Mouse (Mus musculus): ENCODE measurements at regions not wholly inside any gene's neighbourhood (a gene's known extent, or its start where the extent isn't known, plus 50 kb on each side); places are given as distances from the start of the nearest gene placed in this dataset.

- Histone ChIP-seq H3ac (ENCODE audit: control insufficient read depth, insufficient read length) (no peak overlapping the region), H3K4me3 (no peak overlapping the region), H3K27me3 (ENCODE audit: control insufficient read depth, insufficient read depth, insufficient read length) (no peaks in the 10 kb centered on the region), H3K4me2 (ENCODE audit: low read depth) (no peak overlapping the region), H3K79me2 (ENCODE audit: control insufficient read depth, insufficient read depth) (no peaks in the 10 kb centered on the region), H3K36me3 (ENCODE audit: control insufficient read depth, insufficient read depth) (no peaks in the 10 kb centered on the region)
- TF ChIP-seq MAX (IDR thresholded peaks at IDR 0.05; ENCODE audit: low read depth) (no peak), TCF12 (IDR thresholded peaks at IDR 0.05; ENCODE audit: insufficient read depth, poor library complexity, severe bottlenecking) (no peak), REST (IDR thresholded peaks at IDR 0.05; ENCODE audit: insufficient read depth, insufficient read length) (no peak), MYOD1 (IDR thresholded peaks at IDR 0.05; ENCODE audit: control insufficient read depth in 1 of 3, insufficient read length in 2 of 3, low read depth in 2 of 3) (no peak), E2F4 (IDR thresholded peaks at IDR 0.05; ENCODE audit: insufficient read depth) (no peak), CEBPB (IDR thresholded peaks at IDR 0.05; ENCODE audit: insufficient read depth, poor library complexity, severe bottlenecking) (no peak), USF1 (IDR thresholded peaks at IDR 0.05; ENCODE audit: low read depth) (no peak), TCF3 (IDR thresholded peaks at IDR 0.05; ENCODE audit: insufficient read length, low read depth) (no peak)
Observed at GRCm38 (mm10) chr17:88142809-88143208, 77.7 kb upstream of the Fbxo11 start.

GRCm38 (mm10) chr17:88143378-88143943 is 78.4 kb upstream of the Fbxo11 start:
- Histone ChIP-seq H3K4me2 (ENCODE audit: low read depth) (no peak overlapping the region), H3K27me3 (ENCODE audit: control insufficient read depth, insufficient read depth, insufficient read length) (no peaks in the 10 kb centered on the region), H3K36me3 (ENCODE audit: control insufficient read depth, insufficient read depth) (no peaks in the 10 kb centered on the region), H3K4me3 (no peak overlapping the region), H3ac (ENCODE audit: control insufficient read depth, insufficient read length) (no peak overlapping the region), H3K79me2 (ENCODE audit: control insufficient read depth, insufficient read depth) (no peaks in the 10 kb centered on the region)
- no peak for TF ChIP-seq REST (IDR thresholded peaks at IDR 0.05; ENCODE audit: insufficient read depth, insufficient read length)
- TF ChIP-seq SRF (IDR thresholded peaks at IDR 0.05; ENCODE audit: control insufficient read depth, insufficient read length, low read depth): no peak
- TF ChIP-seq TCF3 (IDR thresholded peaks at IDR 0.05; ENCODE audit: insufficient read length, low read depth): no peak
- no peak for TF ChIP-seq USF1 (IDR thresholded peaks at IDR 0.05; ENCODE audit: low read depth)
- no peak for TF ChIP-seq MYOD1 (IDR thresholded peaks at IDR 0.05; ENCODE audit: control insufficient read depth in 1 of 3, insufficient read length in 2 of 3, low read depth in 2 of 3)
- TF ChIP-seq TCF12 (IDR thresholded peaks at IDR 0.05; ENCODE audit: insufficient read depth, poor library complexity, severe bottlenecking): no peak
- no peak for TF ChIP-seq POLR2A (IDR thresholded peaks at IDR 0.05; ENCODE audit: insufficient read length, low read depth)
- TF ChIP-seq MYOG (IDR thresholded peaks at IDR 0.05; ENCODE audit: control insufficient read depth in 1 of 3, insufficient read depth in 1 of 3, insufficient read length in 2 of 3, low read depth in 2 of 3): no peak
- no peak for TF ChIP-seq POLR2AphosphoS2 (IDR thresholded peaks at IDR 0.05; ENCODE audit: insufficient read length, low read depth)
- TF ChIP-seq E2F4 (IDR thresholded peaks at IDR 0.05; ENCODE audit: insufficient read depth): no peak
- no peak for TF ChIP-seq MAX (IDR thresholded peaks at IDR 0.05; ENCODE audit: low read depth)
- TF ChIP-seq CEBPB (IDR thresholded peaks at IDR 0.05; ENCODE audit: insufficient read depth, poor library complexity, severe bottlenecking): no peak

GRCm38 (mm10) chr17:88158550-88158949 is 93.5 kb upstream of the Fbxo11 start:
- Histone ChIP-seq H3K4me3 (no peak overlapping the region), H3ac (ENCODE audit: control insufficient read depth, insufficient read length) (no peak overlapping the region), H3K36me3 (ENCODE audit: control insufficient read depth, insufficient read depth) (no peaks in the 10 kb centered on the region), H3K27me3 (ENCODE audit: control insufficient read depth, insufficient read depth, insufficient read length) (no peaks in the 10 kb centered on the region), H3K79me2 (ENCODE audit: control insufficient read depth, insufficient read depth) (no peaks in the 10 kb centered on the region), H3K4me2 (ENCODE audit: low read depth) (no peak overlapping the region)
- TF ChIP-seq USF1 (IDR thresholded peaks at IDR 0.05; ENCODE audit: low read depth) (no peak), E2F4 (IDR thresholded peaks at IDR 0.05; ENCODE audit: insufficient read depth) (no peak)

- TF ChIP-seq POLR2AphosphoS2 (IDR thresholded peaks at IDR 0.05; ENCODE audit: insufficient read length, low read depth) (no peak), CEBPB (IDR thresholded peaks at IDR 0.05; ENCODE audit: insufficient read depth, poor library complexity, severe bottlenecking) (no peak)
- no peaks in the 10 kb centered on the region for H3K79me2 ChIP-seq (ENCODE audit: control insufficient read depth, insufficient read depth)
- H3K27me3 ChIP-seq (ENCODE audit: control insufficient read depth, insufficient read depth, insufficient read length): no peaks in the 10 kb centered on the region
- no peaks in the 10 kb centered on the region for H3K36me3 ChIP-seq (ENCODE audit: control insufficient read depth, insufficient read depth)
- no peak overlapping the region for H3ac ChIP-seq (ENCODE audit: control insufficient read depth, insufficient read length)
- no peak overlapping the region for H3K4me3 ChIP-seq
- H3K4me2 ChIP-seq (ENCODE audit: low read depth): no peak overlapping the region
Observed at GRCm38 (mm10) chr17:88159212-88159668, 94.1 kb upstream of the Fbxo11 start.

GRCm38 (mm10) chr17:88159851-88160676 is 95.0 kb upstream of the Fbxo11 start:
- Histone ChIP-seq H3K79me2 (ENCODE audit: control insufficient read depth, insufficient read depth) (no peaks in the 10 kb centered on the region), H3K4me2 (ENCODE audit: low read depth) (no peak overlapping the region), H3K36me3 (ENCODE audit: control insufficient read depth, insufficient read depth) (no peaks in the 10 kb centered on the region), H3K27me3 (ENCODE audit: control insufficient read depth, insufficient read depth, insufficient read length) (no peaks in the 10 kb centered on the region), H3K4me3 (no peak overlapping the region), H3ac (ENCODE audit: control insufficient read depth, insufficient read length) (no peak overlapping the region)
- TF ChIP-seq MAX (IDR thresholded peaks at IDR 0.05; ENCODE audit: low read depth) (no peak), CEBPB (IDR thresholded peaks at IDR 0.05; ENCODE audit: insufficient read depth, poor library complexity, severe bottlenecking) (no peak), TCF12 (IDR thresholded peaks at IDR 0.05; ENCODE audit: insufficient read depth, poor library complexity, severe bottlenecking) (no peak)

Measured in myocyte (in vitro differentiated cells).